Mouse (Mus musculus): Measurements from ENCODE around the gene Otx1.
A peak's percentile ranks its signal among the peaks of the same experiment; 100 is the strongest.

Gene Otx1

GRCm38 (mm10) chr11:22002783-22003340 lies at the start of gene Otx1:
Otx1 (minus strand) TSS chr11:22002897.
- no peak for DNase-seq

GRCm38 (mm10) chr11:22050864-22051263 lies 48.2 kb upstream of the Otx1 start:
- peak; percentile 6 to 28 for DNase-seq

DNA sequence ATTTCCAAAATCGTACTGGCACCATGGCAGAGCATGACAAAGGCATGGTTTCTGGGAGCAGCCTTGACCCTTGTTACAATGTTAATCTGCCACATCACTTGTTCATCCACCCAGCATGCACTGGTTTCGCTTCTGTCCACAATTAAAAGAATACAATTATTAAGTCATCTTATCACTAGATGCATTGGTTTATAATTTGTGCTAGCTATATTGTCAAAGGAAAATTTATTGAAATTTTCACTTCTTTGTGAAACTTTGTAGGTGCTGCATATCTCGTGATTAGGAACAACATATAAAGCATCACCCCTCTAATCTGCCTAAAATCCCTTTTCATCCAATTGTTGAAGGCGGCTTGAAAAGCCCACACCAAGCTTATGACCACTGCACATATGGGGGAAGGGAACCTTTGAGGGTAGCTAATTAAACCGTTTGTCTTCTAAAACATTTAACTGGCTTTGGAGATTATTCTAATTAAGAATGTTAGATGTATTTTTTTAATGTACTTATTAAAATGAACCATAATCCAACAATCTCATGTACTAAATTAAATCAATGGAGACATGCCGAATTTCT lies 37.2 kb upstream of the Otx1 start:
- DNase-seq = no peak

DNA sequence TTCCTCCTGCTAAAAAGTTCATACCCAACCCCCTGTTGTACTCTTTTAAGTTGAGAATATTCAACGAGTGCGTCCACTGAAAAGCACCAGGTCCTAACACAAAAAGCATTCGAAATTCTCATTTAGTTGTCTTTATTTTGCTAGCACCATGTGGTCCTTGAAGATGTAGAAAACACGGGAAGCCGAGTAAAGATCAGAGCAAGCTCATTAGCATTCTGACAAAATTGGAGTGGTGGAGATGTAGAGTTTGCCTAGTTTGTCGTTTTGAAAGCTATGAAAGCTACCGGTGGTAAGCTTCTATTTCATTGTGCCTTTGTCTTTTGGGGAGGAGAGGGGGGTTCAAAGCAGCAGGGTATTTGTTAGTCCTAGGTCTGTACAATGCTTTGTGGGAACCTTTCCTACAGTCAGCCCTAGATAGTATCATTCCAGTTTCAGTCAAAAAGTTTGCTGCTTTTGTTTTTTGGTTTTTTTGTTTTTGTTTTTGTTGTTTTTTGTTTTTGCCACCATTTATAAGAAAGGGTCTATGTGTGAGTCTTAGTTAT lies 31.9 kb upstream of the Otx1 start:
- no peak for DNase-seq

- DNase-seq = no peak
Measured at GRCm38 (mm10) chr11:22033582-22033981, 30.9 kb upstream of the Otx1 start.

GRCm38 (mm10) chr11:22020602-22021001 lies 17.9 kb upstream of the Otx1 start:
- no peak for DNase-seq

DNA sequence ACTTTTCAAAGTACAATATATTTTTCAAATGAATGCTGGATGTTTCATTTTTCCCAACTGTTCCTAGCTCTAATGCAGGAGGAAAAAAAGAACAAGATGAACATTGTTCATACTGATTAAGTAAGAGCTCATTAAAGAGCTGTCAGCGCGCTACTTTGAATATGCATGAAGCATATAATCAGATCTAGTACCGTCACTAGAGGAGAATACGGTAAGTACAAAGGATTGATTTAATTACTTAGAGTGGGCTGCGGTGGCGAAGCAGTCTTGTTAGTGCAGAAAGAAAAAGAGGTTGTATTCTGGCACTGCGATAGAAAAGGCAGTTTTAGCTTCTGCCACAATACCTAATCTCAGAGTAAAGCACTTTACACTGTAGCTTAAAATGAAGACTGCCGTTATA lies 14.7 kb upstream of the Otx1 start:
- DNase-seq = no peak

- no peak for DNase-seq
Measured at GRCm38 (mm10) chr11:22016341-22016740, 13.6 kb upstream of the Otx1 start.

GRCm38 (mm10) chr11:22008817-22009216 lies 6.1 kb upstream of the Otx1 start:
- DNase-seq = no peak

DNA sequence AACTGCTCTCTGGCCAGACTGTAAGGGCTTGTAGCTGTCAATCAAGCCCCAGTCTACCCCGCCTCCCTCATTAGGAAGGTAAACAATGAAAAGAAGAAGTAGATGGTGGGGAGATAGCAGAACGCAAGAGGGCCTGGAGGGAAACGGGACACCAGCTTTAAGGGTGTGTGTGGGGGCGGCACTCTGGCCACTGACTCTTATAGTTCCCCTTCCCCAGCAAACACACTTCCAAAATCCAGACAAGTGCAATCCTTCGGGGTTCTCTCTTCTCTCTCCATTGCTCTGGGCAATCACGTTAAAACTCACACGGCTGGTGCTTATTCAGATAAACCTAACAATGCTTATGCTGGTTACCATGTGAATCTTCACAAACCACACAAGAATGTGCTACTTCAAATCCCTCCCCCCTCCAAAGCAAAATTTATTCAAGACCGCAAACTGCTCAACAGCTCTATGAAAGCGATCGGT lies 5.5 kb upstream of the Otx1 start:
- DNase-seq = no peak

GRCm38 (mm10) chr11:22007781-22008110 lies 5.0 kb upstream of the Otx1 start:
- no peak for DNase-seq

GRCm38 (mm10) chr11:22007088-22007780 lies 4.5 kb upstream of the Otx1 start:
- no peak for DNase-seq

DNA sequence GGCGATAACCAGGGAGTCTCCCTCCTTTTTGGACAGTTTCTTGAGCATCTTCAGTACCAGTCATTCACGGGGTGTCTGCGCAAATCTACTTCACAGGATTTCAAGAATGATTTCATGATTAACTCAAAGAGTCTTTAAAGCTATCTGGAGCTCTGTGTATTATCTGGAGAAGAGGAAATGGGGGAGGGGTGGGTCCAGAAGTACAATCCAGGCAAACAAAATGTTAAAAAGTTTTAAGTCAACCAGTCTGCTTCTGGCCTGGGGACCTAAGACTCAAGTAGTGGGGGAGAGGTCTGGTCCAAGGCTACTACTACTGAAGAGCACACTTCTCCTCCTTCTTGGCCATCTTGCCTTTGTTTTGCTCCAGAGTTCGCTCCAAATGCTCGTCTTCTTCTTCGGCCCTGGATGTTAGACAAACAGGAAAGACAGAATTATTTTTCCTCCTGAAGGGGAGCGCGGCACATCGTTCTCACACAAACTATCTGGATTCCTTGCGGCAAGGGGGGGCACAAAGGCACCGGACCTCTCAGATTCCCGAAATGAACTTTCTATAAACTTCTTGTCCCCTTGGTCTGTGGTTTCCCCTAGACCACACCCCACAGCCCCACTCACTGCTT lies 3.9 kb upstream of the Otx1 start:
- DNase-seq = no peak

- no peak for DNase-seq
Measured at GRCm38 (mm10) chr11:22005281-22005870, 2.7 kb upstream of the Otx1 start.

- DNase-seq = no peak
Measured at GRCm38 (mm10) chr11:22004331-22004841, 1.7 kb upstream of the Otx1 start.

- no peak for DNase-seq
Measured at GRCm38 (mm10) chr11:22003341-22003981, 764 bp upstream of the Otx1 start.

DNA sequence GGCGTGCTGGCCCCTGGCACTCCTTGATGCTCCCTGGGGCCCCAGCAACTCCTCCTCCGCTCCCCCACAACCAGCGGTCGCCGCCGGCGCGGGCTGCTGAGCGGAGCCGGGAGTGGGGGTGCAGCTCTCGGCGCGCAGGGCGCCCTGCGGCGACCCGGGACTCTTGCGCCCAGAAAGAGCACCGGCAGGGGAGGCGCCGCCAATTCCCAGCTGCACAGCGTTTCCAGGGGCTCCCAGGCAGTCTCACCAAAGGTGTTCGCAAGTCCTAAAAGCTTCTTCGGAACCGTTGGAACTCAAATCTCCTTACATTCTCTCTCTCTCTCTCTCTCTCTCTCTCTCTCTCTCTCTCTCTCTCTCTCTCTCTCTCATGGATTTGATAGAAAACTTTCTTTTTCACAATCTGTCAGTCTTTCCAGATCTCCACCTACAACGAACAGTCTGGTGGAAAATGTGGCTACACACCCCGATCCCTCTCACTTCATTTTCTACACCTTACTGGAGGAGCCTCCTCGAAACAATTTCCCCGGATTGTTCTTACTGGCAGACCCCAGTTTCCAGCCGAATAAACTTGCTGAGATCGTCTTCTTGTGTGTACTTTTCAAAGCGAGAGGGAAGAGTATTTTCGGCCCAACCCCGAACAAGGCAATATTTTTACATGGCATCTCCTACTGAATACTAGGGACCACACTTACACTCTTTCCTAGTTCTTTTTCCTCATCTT lies 475 bp downstream of the Otx1 start:
- DNase-seq = no peak

- peak in 1 of 2 experiments; percentile 27 for DNase-seq
Measured at GRCm38 (mm10) chr11:22001321-22002061, 1.2 kb downstream of the Otx1 start.

DNA sequence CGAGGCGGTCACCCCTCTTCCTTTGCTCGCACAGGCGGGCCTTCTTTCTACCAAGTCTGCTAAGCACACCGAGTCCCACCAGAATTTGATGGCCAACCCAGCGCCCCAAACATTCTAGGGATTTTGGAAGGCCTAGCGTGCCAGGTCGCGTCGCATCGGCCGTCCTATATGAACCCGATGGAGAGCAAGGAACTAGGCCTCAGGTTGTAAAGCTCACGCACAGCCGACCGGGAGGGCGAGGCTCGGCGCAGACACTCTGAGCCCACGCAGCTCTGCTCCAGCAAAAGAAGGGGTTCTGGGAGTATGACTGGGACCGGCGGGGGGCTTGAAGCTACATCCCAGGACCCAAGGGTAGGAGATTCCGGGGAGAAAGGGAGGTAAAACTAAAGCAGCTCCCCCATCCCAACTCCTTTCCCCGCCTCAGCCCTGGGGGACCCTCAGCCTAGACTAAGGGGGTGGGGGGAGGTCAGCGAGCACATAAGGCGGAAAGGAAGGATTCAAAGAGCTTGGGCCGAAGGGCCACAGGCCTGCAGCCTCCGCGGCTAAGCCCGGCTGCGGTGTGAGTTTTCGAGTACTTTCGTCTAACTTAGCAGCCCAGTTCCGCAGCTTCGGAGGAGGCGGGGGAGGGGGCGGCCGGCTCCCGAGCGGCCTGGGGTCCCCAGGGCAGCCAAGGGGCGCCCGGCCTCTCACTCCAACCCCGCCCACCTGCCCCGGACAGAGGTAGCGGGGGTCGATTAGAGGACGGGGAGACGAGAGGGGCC lies 2.2 kb downstream of the Otx1 start:
- DNase-seq = no peak
